In genomic region chr8:12896494-12897373, GRCm38 (mm10) we compare ENCODE assay signal across 7 mouse cellular contexts. TPM values are rescaled to one million over a fixed set of nuclear protein-coding genes. Genes with fewer than 3 reads are reported as not detected.
DNase-seq lines count a peak whose midpoint lies in the region; ATAC-seq and TF ChIP-seq lines count a peak whose summit lies in the region.

No protein-coding gene starts in this region.

- no peaks in the 10 kb centered on the region for H3K79me2 ChIP-seq in MEL (ENCODE audit: control insufficient read depth, insufficient read depth, low read length, poor library complexity)

- H3K27me3 ChIP-seq in MEL (ENCODE audit: control insufficient read depth in 1 of 2, insufficient read depth in 2 of 2, low read length in 2 of 2), result no peaks in the 10 kb centered on the region
- no peaks in the 10 kb centered on the region for H3K27me3 ChIP-seq in embryonic facial prominence, embryonic 12.5 days

- no peak for TF ChIP-seq EP300 in MEL (IDR thresholded peaks at IDR 0.05; ENCODE audit: low read depth in 1 of 2, low read length in 2 of 2)

- WGBS in embryonic facial prominence, embryonic 12.5 days, result 53% methylated on average over 13 of the region's 13 CpGs

- no peak overlapping the region for H3K4me2 ChIP-seq in embryonic facial prominence, embryonic 12.5 days (replicated peaks)

- no peaks in the 10 kb centered on the region for H3K9me3 ChIP-seq in MEL (replicated peaks; ENCODE audit: insufficient read depth, low read length)
- no peaks in the 10 kb centered on the region for H3K9me3 ChIP-seq in embryonic facial prominence, embryonic 12.5 days

- TF ChIP-seq CTCF in MEL (IDR thresholded peaks at IDR 0.05 in 2 of 3, conservative IDR thresholded peaks at IDR 0.05 in 1 of 3; ENCODE audit: control insufficient read depth in 1 of 3, insufficient read depth in 1 of 3, low read depth in 2 of 3, low read length in 3 of 3, poor library complexity in 1 of 3, severe bottlenecking in 1 of 3), result peak; percentile 80 to 85 (median 82)

- peak; percentile 42; the same call in 1 of the 2 replicates for ATAC-seq in embryonic facial prominence, embryonic 12.5 days (ENCODE audit: insufficient number of reproducible peaks, insufficient read depth, low FRiP score, low TSS enrichment)

- H3K4me1 ChIP-seq in MEL (ENCODE audit: control insufficient read depth in 1 of 2, insufficient read depth in 2 of 2, low read length in 2 of 2), result no peaks in the 10 kb centered on the region
- H3K4me1 ChIP-seq in embryonic facial prominence, embryonic 12.5 days, result 0 out of 2 replicates have a peak, but pooled peaks cover 6% of the 10 kb centered on the region

- DNase-seq in MEL (ENCODE audit: low read depth, low spot score), result peak; percentile 54
- peak; percentile 73 for DNase-seq in adrenal gland, postnatal 14 days
- peak; percentile 50 to 69 for DNase-seq in heart, postnatal 14 days
- DNase-seq in kidney, postnatal 36 days, result peak; percentile 62 to 70
- DNase-seq in lung, postnatal 14 days, result peak; percentile 65
- DNase-seq in right cerebral cortex, postnatal 10 days (ENCODE audit: low spot score in 2 of 2), result peak; percentile 73 to 75

- peak; percentile 69 for TF ChIP-seq RAD21 in MEL (IDR thresholded peaks at IDR 0.05; ENCODE audit: low read depth, low read length)

- no peak overlapping the region for H3K27ac ChIP-seq in MEL (ENCODE audit: control insufficient read depth, low read depth, low read length)
- no peak overlapping the region for H3K27ac ChIP-seq in embryonic facial prominence, embryonic 12.5 days

- intact Hi-C loops in heart, postnatal 14 days (cut with DNase I), result loop anchor here (1.0 to 2.0 kb wide), 3 partner anchors 31 to 318 kb away; partner anchors contain the start of genes Cul4a and Pcid2

- H3K9ac ChIP-seq in MEL (ENCODE audit: control insufficient read depth, low read depth, low read length, poor library complexity, severe bottlenecking), result no peak overlapping the region
- H3K9ac ChIP-seq in embryonic facial prominence, embryonic 12.5 days, result no peak overlapping the region

- no peak overlapping the region for H3K4me3 ChIP-seq in MEL (ENCODE audit: control insufficient read depth in 1 of 2, insufficient read depth in 1 of 2, low read depth in 2 of 2, low read length in 2 of 2)
- H3K4me3 ChIP-seq in embryonic facial prominence, embryonic 12.5 days, result no peak overlapping the region

- H3K36me3 ChIP-seq in MEL (ENCODE audit: control insufficient read depth in 1 of 2, insufficient read depth in 2 of 2, low read length in 2 of 2), result no peaks in the 10 kb centered on the region
- H3K36me3 ChIP-seq in embryonic facial prominence, embryonic 12.5 days, result no peaks in the 10 kb centered on the region

- no peak for TF ChIP-seq POLR2A in MEL (IDR thresholded peaks at IDR 0.05; ENCODE audit: control insufficient read depth in 1 of 2, insufficient read depth in 1 of 2, low read depth in 1 of 2, low read length in 2 of 2, poor library complexity in 1 of 2)

TF ChIP-seq in MEL, 35 proteins besides CTCF, POLR2A, EP300 and RAD21:
- TF ChIP-seq ELF1 (IDR thresholded peaks at IDR 0.05; ENCODE audit: low read depth, low read length) (peak; percentile 65), SMC3 (IDR thresholded peaks at IDR 0.05; ENCODE audit: low read depth, low read length) (peak; percentile 72), ZC3H11A (IDR thresholded peaks at IDR 0.05; ENCODE audit: low read depth, low read length) (peak; percentile 54), ZKSCAN1 (IDR thresholded peaks at IDR 0.05; ENCODE audit: low read depth, low read length) (no peak), MAX (IDR thresholded peaks at IDR 0.05; ENCODE audit: low read length) (no peak)

RNA-seq across cellular contexts. Expression of gene Mcf2l, which starts 23.1 kb away (rescaled TPM):
- total RNA-seq in MEL (2012; rRNA removed), result 1.2 and 1.8 TPM in 2 replicates
- polyA plus RNA-seq in MEL (2012; ENCODE audit: insufficient read depth in 1 of 2, insufficient read length in 2 of 2, low read depth in 1 of 2, low replicate concordance in 2 of 2, missing spikeins in 1 of 2), result 1 to 10 TPM in 1 of 2 experiments, not detected in 1; 3.6 TPM
- 59.3 and 66.7 TPM in 2 replicates for total RNA-seq in adrenal gland, postnatal 14 days (2021)
- 24.9 and 25.6 TPM in 2 replicates for polyA plus RNA-seq in embryonic facial prominence, embryonic 12.5 days (2016; fragmentation: Nextera tagmentation; extraction: Ambion mirVana)
- total RNA-seq in heart, postnatal 14 days (2021), result 100 to 1,000 TPM; 104 to 109 TPM

Comparison
In these comparisons a context has a peak if more than half of its experiments do, and no peak if none do; other contexts are left out.
1. RNA of gene Mcf2l, which starts 23.1 kb away (total RNA-seq): 104 to 109 TPM in heart, postnatal 14 days and 59.3 to 66.7 TPM in adrenal gland, postnatal 14 days; 1.2 to 1.8 TPM in MEL; every median in the first group is over 10 times any median in the second.
2. Peak in every context shown above with its lines, with median percentiles within 50 percentile points of each other: DNase-seq.